Mouse (Mus musculus) E14TG2a.4 (cell line): ENCODE data around the gene Gnai2.

Experiments
- CTCF ChIP-seq: conservative IDR thresholded peaks from 2 replicates; pipeline ENCODE4 v1.5.1; 2014; ENCODE audit warnings: low read length
- NANOG ChIP-seq: IDR thresholded peaks from 2 replicates; pipeline ENCODE4 v1.6.1; 2014; ENCODE audit warnings: borderline replicate concordance, low read length, mixed read lengths

- TF ChIP-seq NANOG (no peak), CTCF (peak; percentile 56)
Observed at GRCm38 (mm10) chr9:107644495-107645152, 9.5 kb upstream of the Gnai2 start.
